Mouse (Mus musculus) left cerebral cortex, postnatal 10 days (tissue): ENCODE data around the gene Ror2. TPM values are rescaled to one million over a fixed set of nuclear protein-coding genes. Genes with fewer than 3 reads are reported as not detected.
A peak's percentile ranks its signal among the peaks of the same experiment; 100 is the strongest.

Source experiments
- DNase-seq, 2 experiments: peaks; one replicate each; pipeline ENCODE4 v3.0.0; 2021 to 2022; ENCODE audit warnings: low spot score in 2 of 2, mixed read lengths in 1 of 2; ENCODE audit errors: extremely low spot score in 1 of 2
- intact Hi-C: fragments of 180-260 bp; cut with DNase I; formaldehyde crosslinking; loops from one replicate; pipeline ENCODE4 v1.15.1; 2025
- total RNA-seq, 2 experiments: library from RNA; stranded (reverse); gene quantifications; 2 replicates each; pipeline ENCODE4 v1.2.3; 2021

Ror2 gene
- total RNA-seq, 2 experiments from 2014 or later = 1.8 to 2.1 TPM

DNA sequence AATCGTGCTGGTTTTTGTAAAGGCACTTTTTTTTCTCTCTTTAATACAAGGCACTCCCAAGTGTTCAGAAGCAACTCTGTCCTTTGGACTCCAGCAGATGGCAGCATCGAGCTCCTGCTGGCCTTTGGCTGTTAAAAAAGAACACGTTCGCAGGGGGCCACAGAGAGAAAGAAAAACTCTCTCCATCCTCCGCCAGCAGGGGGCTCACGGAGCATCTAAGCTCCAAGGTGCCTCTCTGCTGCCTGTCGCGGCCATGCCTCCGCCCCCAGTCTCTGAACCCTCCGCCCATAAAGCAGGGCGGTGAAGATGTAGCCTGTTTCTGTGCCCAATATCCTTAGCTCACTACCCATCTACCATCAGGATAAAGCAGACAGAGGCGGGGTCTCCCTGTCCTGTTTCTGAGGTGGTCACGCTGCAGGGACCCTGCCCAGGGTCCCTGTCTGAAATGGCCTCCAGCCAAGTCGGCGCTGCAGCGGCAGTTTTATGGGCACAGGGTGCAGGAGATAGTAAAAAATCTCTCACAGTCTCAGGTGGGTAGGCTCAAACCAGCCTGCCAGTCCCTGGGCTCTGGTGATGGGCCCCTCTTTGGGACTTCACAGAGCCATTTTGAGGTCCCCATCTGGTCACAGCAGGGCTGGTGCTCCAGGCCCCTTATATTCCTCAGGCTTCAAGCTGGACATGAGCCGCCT, 176.2 kb downstream of the Ror2 start:
- DNase-seq = peak; percentile 93 to 95
- intact Hi-C loops = loop anchor here (2.0 to 10.0 kb wide), 2 partner anchors 247 to 315 kb away; no protein-coding TSS in a partner anchor

GRCm38 (mm10) chr13:53106676-53107075, 179.2 kb downstream of the Ror2 start:
- intact Hi-C loops = no loop called here
- no peak for DNase-seq

GRCm38 (mm10) chr13:53099771-53100682, 185.9 kb downstream of the Ror2 start:
- intact Hi-C loops = loop anchor here (10.0 kb wide), 1 partner anchor 115 kb away; the partner anchor contains the start of gene Nfil3

GRCm38 (mm10) chr13:53096615-53097014, 189.3 kb downstream of the Ror2 start:
- DNase-seq = peak; percentile 62 to 70
- intact Hi-C loops = loop anchor here (1.0 to 10.0 kb wide), 3 partner anchors 112 to 446 kb away; partner anchors contain the start of gene Nfil3

More at GRCm38 (mm10) chr13:53099771-53100682, 185.9 kb downstream of the Ror2 start:
- DNase-seq = no peak

- intact Hi-C loops = loop anchor here (10.0 kb wide), 1 partner anchor 110 kb away; the partner anchor contains the start of gene Nfil3
- DNase-seq = no peak
Measured at GRCm38 (mm10) chr13:53095222-53095621, 190.7 kb downstream of the Ror2 start.

DNA sequence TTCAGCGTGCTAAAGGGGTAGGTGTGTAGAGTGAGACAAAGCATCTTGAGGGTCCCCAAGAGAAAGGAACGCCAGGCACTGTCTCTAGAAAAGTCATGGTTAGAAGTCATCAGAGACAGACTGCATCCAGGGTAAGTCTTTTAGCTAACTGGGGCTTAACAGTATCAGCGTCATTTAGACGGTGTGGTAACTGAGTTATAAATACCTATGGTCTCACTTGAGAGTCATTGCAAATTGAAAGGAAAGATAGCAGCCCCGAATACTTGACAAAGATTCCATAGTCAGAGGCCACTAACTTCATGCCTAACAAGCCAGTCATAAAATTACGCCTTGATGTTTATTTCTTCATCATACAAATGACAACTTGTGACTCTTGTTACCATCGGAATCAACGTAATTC, 191.3 kb downstream of the Ror2 start:
- no peak for DNase-seq
- intact Hi-C loops = loop anchor here (10.0 kb wide), 1 partner anchor 110 kb away; the partner anchor contains the start of gene Nfil3

GRCm38 (mm10) chr13:53093407-53093806, 192.5 kb downstream of the Ror2 start:
- intact Hi-C loops = loop anchor here (10.0 kb wide), 1 partner anchor 109 kb away; the partner anchor contains the start of gene Nfil3
- DNase-seq = no peak

- intact Hi-C loops = no loop called here
- no peak for DNase-seq
Measured at GRCm38 (mm10) chr13:53086552-53087282, 199.2 kb downstream of the Ror2 start.

DNA sequence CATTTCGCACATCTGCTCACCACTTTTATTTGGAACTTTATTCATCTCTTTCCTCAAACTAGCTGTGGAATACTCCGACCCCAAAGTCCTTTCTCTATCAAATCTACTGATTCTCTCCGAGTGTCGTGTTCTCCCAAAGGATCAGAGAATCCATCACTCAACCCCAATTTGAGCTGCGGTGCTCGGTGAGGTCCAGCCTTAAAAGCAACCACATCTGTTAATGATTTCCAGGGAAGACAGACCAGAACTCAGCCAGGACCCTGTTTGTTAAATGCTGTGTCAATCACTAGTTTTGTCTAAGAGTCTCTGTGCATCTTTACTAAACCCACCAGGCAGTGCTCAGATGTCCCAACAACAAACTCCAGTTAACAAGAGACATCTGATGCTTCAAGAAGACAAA, 204.1 kb downstream of the Ror2 start:
- intact Hi-C loops = no loop called here
- DNase-seq = no peak

DNA sequence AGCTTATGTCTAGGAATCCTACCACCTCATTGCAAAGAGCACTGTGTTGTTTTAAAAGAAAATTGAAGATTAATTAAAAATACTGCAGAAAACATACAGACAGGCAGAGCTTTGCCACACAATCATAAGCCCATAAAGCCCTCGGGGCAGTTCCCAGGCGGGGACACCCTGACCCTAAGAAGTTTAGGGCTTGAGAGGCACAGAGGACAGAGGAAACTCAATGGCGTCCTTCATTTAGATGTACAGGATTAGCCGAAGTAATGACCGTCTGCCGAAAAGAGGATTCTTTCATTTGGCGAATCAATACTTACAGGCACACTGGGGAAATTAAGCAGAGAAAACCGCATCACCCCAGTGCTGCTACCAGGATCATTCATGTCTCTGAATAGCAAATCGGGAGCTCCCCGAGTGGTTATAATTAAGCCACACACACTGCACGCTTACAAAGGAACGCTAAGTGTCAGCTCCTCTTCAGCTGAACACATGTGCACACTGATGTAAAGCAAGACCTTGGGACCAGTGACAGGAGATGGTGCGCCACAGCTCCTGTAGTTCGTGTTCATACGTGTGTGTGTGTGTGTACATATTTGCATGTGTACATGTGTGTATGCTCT, 208.1 kb downstream of the Ror2 start:
- DNase-seq = no peak
- intact Hi-C loops = no loop called here

DNA sequence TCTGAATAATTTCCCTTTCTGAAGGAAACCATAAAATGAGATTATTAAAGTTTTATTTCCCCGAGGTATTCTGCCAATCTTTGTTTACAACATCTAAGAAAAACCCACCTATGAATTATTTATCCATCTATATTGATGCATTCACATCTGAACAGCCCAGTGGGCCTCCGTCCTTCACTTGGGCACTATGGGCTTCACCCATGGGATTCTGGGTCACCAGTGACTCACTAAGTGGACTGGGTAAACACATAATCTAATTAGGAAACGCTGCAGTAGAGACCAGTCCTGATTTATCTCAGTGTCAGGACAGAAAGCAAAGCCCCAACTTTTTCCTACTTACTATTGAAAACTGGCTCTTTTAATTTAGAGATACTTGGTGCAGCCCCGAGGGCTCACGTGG, 210.9 kb downstream of the Ror2 start:
- DNase-seq = no peak
- intact Hi-C loops = no loop called here

GRCm38 (mm10) chr13:53069076-53069690, 216.7 kb downstream of the Ror2 start:
- DNase-seq = peak in 1 of 2 experiments; percentile 30
- intact Hi-C loops = no loop called here

DNA sequence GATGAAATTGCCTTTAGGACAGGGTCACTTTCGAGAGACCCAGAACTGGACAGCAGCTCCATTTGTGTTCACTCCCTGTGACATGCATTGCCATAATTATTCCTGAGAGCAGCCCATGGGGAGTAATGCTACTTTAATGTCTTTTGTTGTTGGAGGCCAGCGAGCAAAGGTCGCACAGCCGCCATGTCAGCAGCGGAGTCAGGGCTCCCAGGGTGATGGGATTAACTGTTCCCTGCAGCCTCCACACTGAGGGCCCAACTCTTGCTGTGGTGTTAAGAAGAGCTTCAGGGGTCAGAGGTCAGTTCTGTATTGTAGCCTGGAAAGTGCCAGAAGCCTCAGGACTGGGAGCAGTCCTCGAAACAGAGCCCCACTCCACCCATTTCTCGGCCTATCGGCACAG, 217.5 kb downstream of the Ror2 start:
- DNase-seq = no peak
- intact Hi-C loops = no loop called here

- intact Hi-C loops = no loop called here
- peak in 1 of 2 experiments; percentile 39 for DNase-seq
Measured at GRCm38 (mm10) chr13:53067949-53068348, 218.0 kb downstream of the Ror2 start.

DNA sequence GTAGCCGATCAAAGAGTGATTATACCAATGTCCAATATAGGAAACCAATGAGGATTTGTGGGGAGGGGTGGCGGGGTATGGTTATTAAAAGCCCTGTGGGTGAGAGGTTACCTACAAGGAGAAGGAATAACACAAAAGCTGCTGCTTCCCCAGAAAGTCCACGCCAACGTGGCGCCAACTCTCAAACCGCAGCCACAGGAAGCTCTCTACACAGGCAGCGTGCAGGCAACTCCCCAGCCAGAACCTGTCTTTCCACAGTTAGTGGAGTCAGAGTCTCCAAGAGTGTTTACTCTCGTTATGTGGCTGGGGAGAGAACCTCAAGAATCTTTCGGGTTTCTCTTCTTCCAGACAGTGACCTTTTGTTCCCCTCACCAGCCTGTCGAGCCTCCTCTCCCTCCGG, 220.8 kb downstream of the Ror2 start:
- DNase-seq = no peak
- intact Hi-C loops = no loop called here

DNA sequence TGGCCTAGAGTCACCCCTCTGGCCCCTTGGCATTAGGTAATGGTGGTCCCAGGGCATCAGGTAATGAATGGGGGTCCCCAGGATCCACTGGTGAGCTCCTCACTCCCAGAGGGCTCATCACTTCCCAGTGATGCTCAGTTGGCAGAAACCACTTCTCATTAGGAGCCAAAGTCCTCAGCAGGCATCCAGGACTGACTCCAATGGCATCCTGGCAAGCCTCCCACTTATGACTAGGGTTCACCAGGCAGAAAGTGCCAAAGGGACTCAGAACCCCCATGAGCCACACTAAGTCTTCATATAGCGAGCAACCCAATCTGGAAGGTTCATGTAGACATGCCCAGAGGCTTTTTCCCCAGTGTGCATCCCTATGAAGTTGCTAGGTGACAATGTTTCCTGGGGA, 221.2 kb downstream of the Ror2 start:
- intact Hi-C loops = no loop called here
- DNase-seq = no peak
